Mouse (Mus musculus): ENCODE data around the gene Usp15. TPM values are rescaled to one million over a fixed set of nuclear protein-coding genes. Genes with fewer than 3 reads are reported as not detected.

Usp15 gene
- polyA plus RNA-seq, 1 experiment from 2014 or later: 79.1 TPM

Small RNA genes within 50 kb of the gene (microRNA-seq; reads per million reads assigned to microRNA genes)
- gene Gm27920: not detected

Other genes starting within 250 kb of the Usp15 start
- 21.9 and 26.0 TPM in 2 replicates for gene Mon2, start 120.5 kb downstream of the Usp15 start, polyA plus RNA-seq (2016; fragmentation: Nextera tagmentation; extraction: Ambion mirVana)
- 2.5 and 5.1 TPM in 2 replicates for gene Fam19a2, start 67.0 kb upstream of the Usp15 start, polyA plus RNA-seq (2016; fragmentation: Nextera tagmentation; extraction: Ambion mirVana)

Data from embryonic facial prominence, embryonic 10.5 days (tissue).